Mouse (Mus musculus) heart, adult 2 months (tissue): ENCODE measurements at regions not wholly inside any gene's neighbourhood (a gene's known extent, or its start where the extent isn't known, plus 50 kb on each side); places are given as distances from the start of the nearest gene placed in this dataset.

ENCODE experiments used
- CTCF ChIP-seq: fragments of 200-600 bp; IDR thresholded peaks from 2 replicates; pipeline ENCODE4 v1.8.1; 2022; ENCODE audit warnings: antibody characterized with exemption, mild to moderate bottlenecking, moderate library complexity
- EP300 ChIP-seq: fragments of 200-500 bp; IDR thresholded peaks from 2 replicates; pipeline ENCODE4 v1.6.1; 2011; ENCODE audit warnings: low read depth, low read length, control low read depth; ENCODE audit not compliant: insufficient read depth
- POLR2A ChIP-seq: fragments of 200-500 bp; IDR thresholded peaks from 2 replicates; pipeline ENCODE4 v1.6.1; 2011; ENCODE audit warnings: mild to moderate bottlenecking, low read depth, low read length, control low read depth; ENCODE audit not compliant: insufficient read depth

GRCm38 (mm10) chr14:76844717-76845116 is 191.9 kb upstream of the Ccdc122 start:
- TF ChIP-seq POLR2A = no peak
- TF ChIP-seq EP300 = no peak
- no peak for TF ChIP-seq CTCF
